Mouse (Mus musculus) olfactory bulb, adult 2 months (tissue): ENCODE data around the gene Il11ra1. TPM values are rescaled to one million over a fixed set of nuclear protein-coding genes. Genes with fewer than 3 reads are reported as not detected.
"Not testable (repeated sequence)": the region's sequence is repeated elsewhere in the genome, so short reads cannot be mapped to it uniquely, and the experiment has no call there.

ENCODE experiments used
- H3K27ac ChIP-seq: fragments of 200-500 bp; 2 replicates; pipeline ENCODE4 v1.5.1; 2012; ENCODE audit warnings: low read depth, low read length; ENCODE audit not compliant: insufficient read depth
- H3K4me1 ChIP-seq: fragments of 200-500 bp; 2 replicates; pipeline ENCODE4 v1.6.1; 2012; ENCODE audit warnings: low read length; ENCODE audit not compliant: control insufficient read depth, insufficient read depth
- H3K4me3 ChIP-seq: fragments of 200-500 bp; 2 replicates; pipeline ENCODE4 v1.5.1; 2012; ENCODE audit warnings: mild to moderate bottlenecking, low read depth, low read length, moderate library complexity; ENCODE audit not compliant: insufficient read depth
- WGBS: fragments of 180-500 bp; shearing (Covaris S2); methylation state at CpG from one replicate; pipeline ENCODE4 v1.1.7; 2018; 5-methylcytosine and 5-hydroxymethylcytosine counted together
- polyA plus RNA-seq: library from polyadenylated mRNA; stranded (reverse); fragments of >200 nt; gene quantifications from 2 replicates; pipeline ENCODE4 v1.2.4, GENCODE M21; 2012; ENCODE audit warnings: low replicate concordance; ENCODE audit not compliant: missing spikeins, insufficient read depth, insufficient read length

Gene Il11ra1
- polyA plus RNA-seq, 1 experiment, result not detected

DNA sequence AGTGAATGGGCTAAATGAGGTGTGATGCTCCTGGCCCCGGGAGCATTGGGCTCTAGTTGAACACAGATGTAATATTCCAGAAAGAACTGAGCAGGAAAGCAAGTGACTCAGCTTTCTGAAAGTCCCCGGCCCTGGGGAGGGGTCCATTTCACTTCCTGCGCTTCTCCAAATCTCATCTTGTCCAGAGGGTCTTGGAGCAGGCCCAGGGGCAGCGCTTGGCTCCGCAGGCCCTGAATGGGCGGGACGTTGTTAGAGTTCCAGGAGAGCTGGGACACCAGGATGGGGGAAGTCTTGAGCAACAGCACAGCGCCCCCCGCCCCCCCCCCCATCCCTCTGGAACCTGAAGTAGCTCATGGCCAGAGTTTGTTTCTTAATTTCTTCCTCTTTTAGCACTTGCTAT lies 81.5 kb downstream of the Il11ra1 start:
- H3K27ac ChIP-seq, H3K4me1 ChIP-seq, H3K4me3 ChIP-seq: not testable (repeated sequence)
- 29% methylated on average over 9 of the region's 9 CpGs for WGBS

DNA sequence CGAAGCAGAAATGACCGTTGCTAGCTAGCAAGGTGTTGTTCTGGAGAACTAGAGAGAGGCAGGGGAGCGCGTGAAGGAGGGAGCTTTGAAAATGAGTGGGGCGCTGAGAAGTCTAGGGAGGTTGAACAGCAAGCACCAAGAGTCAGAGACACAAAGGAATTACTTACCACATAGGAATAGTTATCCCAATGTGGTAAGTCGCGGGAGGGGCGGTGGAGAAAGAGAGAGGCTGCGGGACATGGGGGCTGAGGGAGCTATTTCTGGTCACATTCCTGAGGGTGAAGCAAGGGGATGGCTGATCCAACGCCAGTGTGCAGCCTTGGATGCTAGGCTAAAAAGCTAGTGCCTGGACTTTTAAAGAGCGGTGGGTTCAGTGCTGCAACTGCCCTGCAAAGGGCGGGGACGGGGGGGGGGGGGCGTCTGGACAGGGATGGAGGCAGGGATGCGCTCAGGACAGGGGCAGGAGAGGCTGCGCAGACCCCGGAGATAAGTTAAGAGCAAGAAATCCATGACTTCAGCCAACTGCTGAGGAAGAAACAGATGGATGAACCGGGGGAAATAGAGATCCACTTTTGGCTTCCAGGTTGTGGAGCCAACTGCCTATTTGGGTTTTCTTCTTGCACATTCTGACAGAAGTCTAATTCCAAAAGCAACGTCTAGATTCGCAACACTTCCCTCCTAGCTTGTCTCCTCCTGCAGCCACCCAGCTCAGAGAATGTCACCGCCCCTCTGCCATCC lies 82.1 kb downstream of the Il11ra1 start:
- 25% methylated on average over 19 of the region's 21 CpGs for WGBS
- not testable (repeated sequence) for H3K4me3 ChIP-seq, H3K27ac ChIP-seq, H3K4me1 ChIP-seq

DNA sequence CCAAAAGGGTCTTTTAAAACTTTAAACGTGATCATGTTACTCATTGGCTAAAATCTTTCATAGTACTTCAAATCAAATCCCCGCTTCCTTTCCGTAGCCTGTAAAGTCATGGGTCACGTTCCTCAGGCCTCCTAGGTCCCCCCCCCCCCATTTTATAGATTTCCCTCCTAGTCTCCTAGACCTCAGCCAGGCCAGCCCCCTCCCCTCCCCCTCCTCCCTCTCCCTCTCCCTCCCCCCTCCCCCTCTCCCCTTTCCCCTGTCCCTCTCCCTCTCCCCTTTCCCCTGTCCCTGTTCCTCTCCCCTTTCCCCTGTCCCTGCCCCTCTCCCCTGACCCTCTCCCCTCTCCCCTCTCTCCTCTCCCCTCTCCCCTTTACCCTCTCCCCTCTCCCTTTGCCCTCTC lies 82.9 kb downstream of the Il11ra1 start:
- not testable (repeated sequence) for H3K27ac ChIP-seq, H3K4me1 ChIP-seq, H3K4me3 ChIP-seq
- WGBS, result 68% methylated on average over 4 of the region's 4 CpGs

DNA sequence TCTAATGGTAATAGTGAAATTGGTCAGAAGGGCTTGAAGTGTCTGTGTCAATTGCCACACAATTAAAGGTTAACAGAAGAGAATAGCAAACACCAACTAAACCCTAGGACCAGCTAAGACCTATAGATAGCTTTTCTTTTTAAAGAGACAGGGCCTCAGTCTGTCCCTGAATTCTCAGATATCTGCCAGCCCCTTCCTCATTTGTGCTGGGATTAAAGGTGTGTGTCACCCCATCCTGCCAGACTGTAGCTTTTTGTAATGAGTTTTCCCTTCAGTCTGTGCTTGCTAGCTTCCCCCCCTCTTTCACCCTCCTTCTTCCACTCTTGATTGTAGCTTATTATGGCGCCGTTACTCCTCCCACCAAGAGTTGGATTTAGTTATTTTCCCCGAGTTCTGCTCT lies 83.4 kb downstream of the Il11ra1 start:
- not testable (repeated sequence) for H3K4me3 ChIP-seq, H3K27ac ChIP-seq, H3K4me1 ChIP-seq
- 27% methylated on average over 3 of the region's 3 CpGs for WGBS

Other genes with a start within 250 kb of the Il11ra1 start
- gene Kif24, start 235.1 kb upstream of the Il11ra1 start, polyA plus RNA-seq, result not detected in 2 replicates
- not detected in 2 replicates for gene Nudt2, start 234.8 kb upstream of the Il11ra1 start, polyA plus RNA-seq
- not detected in 2 replicates for gene AI464131, start 196.9 kb upstream of the Il11ra1 start, polyA plus RNA-seq
- gene 1110017D15Rik, start 182.7 kb upstream of the Il11ra1 start, polyA plus RNA-seq, result not detected in 2 replicates
- not detected in 2 replicates for gene Fam219a, start 130.5 kb upstream of the Il11ra1 start, polyA plus RNA-seq
- not detected in 2 replicates for gene Dnaic1, start 130.2 kb upstream of the Il11ra1 start, polyA plus RNA-seq
- not detected in 2 replicates for gene Enho, start 59.7 kb upstream of the Il11ra1 start, polyA plus RNA-seq
- gene Cntfr, start 2.9 kb upstream of the Il11ra1 start, polyA plus RNA-seq, result not detected in 2 replicates
- gene Rpp25l, start 13.5 kb downstream of the Il11ra1 start, polyA plus RNA-seq, result not detected in 2 replicates
- not detected in 2 replicates for gene Dctn3, start 23.2 kb downstream of the Il11ra1 start, polyA plus RNA-seq
- not detected in 2 replicates for gene Arid3c, start 31.2 kb downstream of the Il11ra1 start, polyA plus RNA-seq
- not detected in 2 replicates for gene Galt, start 55.2 kb downstream of the Il11ra1 start, polyA plus RNA-seq
- gene Sigmar1, start 56.2 kb downstream of the Il11ra1 start, polyA plus RNA-seq, result not detected in 2 replicates
- not detected in 2 replicates for gene Ccl27a, start 74.3 kb downstream of the Il11ra1 start, polyA plus RNA-seq
- gene Gm21541, start 203.6 kb downstream of the Il11ra1 start, polyA plus RNA-seq, result not detected in 2 replicates
- not detected in 2 replicates for gene Gm20878, start 241.6 kb downstream of the Il11ra1 start, polyA plus RNA-seq